Mouse (Mus musculus) cerebellum, postnatal 36 days (tissue): ENCODE data around the gene Slc12a6.

Experiments
- DNase-seq, 2 experiments: peaks; one replicate each; pipeline ENCODE4 v3.0.0; 2021 to 2022; ENCODE audit warnings: mixed read lengths in 2 of 2

Slc12a6 gene

GRCm38 (mm10) chr2:112391346-112392000 is 125.8 kb downstream of the Slc12a6 start:
- DNase-seq, result no peak

- DNase-seq, result no peak
Measured at GRCm38 (mm10) chr2:112392689-112393088, 127.1 kb downstream of the Slc12a6 start.

DNA sequence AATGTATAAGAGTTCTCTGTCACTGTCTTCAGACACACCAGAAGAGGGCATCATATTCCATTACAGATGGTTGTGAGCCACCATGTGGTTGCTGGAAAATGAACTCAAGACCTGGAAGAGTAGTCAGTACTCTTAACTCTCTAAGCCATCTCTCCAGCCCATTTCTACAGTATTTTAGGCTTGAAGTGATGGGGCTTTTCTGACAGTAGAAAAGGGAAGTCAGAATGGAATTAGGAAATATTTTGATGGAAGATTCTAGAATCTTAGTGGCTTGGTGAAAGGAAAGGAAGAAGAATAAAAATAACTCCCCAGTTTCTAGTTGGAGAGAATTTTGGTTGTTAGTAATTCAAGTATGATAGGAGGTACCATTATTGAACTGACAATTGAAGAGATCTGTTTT is 128.3 kb downstream of the Slc12a6 start:
- DNase-seq, result no peak

GRCm38 (mm10) chr2:112396649-112397048 is 131.0 kb downstream of the Slc12a6 start:
- DNase-seq, result no peak

- no peak for DNase-seq
Measured at GRCm38 (mm10) chr2:112407030-112407429, 141.4 kb downstream of the Slc12a6 start.
